Mouse (Mus musculus): ENCODE measurements around the gene Pbp2. TPM values are rescaled to one million over a fixed set of nuclear protein-coding genes. Genes with fewer than 3 reads are reported as not detected.

Gene Pbp2
- total RNA-seq (2017) = not detected in 2 replicates

DNA sequence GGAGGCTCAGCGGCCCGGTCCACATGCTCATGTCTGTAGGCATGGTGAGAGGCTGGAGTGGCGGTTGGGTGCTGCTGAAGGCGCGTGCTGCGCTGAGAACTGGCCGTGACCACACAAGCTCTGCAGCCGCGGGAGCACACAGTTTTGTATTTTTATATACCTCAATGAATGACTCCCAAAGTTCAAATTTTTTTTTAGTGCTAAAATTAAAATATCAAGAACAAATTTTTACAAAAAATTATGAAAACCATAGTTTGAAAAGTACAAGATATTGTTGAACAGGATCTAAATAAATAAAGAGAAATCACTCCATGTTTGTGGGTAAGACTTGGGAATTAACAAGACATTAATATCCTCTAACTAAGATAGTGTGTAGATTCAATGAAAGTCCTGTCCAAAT, at the start of gene Pbp2:
Gene Pbp2 (minus strand): TSS at position 101 of the 400 bp plus-strand sequence.
- no peak for ATAC-seq (replicated peaks in 1 of 2; ENCODE audit: insufficient read depth in 1 of 2, low FRiP score in 2 of 2, low TSS enrichment in 1 of 2, low read depth in 1 of 2, poor library complexity in 2 of 2, severe bottlenecking in 2 of 2)

DNA sequence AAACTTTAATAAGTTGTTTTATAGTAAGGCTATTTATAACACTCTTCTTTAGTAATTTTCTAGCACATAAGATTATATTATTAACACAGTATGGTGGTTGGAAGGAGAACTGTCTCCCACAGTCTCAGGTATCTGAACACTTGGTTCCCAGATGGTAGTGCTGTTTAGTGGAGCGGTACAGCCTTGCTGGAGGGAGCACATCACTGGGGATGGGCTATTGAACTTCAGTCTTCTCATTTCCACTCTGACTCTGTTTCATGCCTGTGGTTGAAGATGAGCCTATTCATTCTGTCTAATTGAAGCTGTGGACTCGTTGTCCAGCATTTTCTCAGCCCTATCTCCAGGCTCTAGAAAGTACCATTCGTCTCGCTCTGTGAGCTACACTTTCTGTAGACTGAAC, 44.7 kb upstream of the Pbp2 start:
- no peak for ATAC-seq (replicated peaks in 1 of 2; ENCODE audit: insufficient read depth in 1 of 2, low FRiP score in 2 of 2, low TSS enrichment in 1 of 2, low read depth in 1 of 2, poor library complexity in 2 of 2, severe bottlenecking in 2 of 2)

DNA sequence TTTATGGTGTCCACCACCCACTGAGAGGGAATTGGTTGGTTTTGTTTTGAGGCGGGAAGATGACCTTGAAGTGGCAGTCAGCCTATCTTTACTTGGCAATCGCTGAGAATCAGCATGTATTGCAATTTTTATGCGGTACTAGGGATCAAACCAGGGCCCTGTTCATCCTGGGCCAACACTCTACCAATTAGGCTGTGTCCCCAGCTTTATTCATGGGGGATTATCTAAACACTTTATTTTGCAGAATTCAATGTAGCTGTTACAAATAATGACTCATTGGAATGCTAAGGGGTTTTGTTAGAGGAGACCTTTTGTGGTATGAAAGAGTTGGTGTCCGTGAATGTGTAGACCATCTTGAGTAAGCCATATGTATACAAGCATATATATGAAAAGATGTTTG, 42.3 kb upstream of the Pbp2 start:
- no peak for ATAC-seq (replicated peaks in 1 of 2; ENCODE audit: insufficient read depth in 1 of 2, low FRiP score in 2 of 2, low TSS enrichment in 1 of 2, low read depth in 1 of 2, poor library complexity in 2 of 2, severe bottlenecking in 2 of 2)

DNA sequence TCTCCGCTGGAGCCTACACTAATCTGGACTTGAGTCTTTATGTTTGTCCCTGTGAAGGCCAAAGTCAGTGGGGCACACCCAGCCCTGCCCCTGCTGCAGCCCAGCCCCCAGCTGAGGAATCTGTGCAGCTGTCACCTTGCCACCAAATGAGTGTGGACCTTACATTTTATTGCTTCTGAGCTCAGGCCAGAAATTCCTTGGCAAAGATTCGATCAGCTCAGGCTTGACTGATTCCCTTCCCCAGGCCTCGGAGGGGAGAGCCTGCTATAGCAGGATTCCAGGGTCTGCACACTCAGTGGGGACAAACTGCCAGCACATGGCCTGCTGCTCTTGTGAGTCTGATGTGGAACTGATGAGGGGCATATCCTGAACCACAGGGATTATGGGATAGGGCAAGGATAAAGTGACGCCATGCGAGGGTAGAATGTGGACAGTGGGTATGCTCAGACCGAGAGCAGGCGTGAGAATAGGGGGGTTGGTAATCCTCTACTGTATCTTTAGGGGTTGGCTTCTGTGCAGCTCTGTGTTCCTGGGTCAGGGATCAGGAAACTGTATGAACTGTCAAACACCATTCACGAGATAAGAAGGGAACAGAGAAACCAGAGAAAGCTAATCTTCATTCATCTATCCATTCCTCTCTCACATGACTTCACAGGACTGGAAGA, 41.6 kb upstream of the Pbp2 start:
- ATAC-seq (replicated peaks in 1 of 2; ENCODE audit: insufficient read depth in 1 of 2, low FRiP score in 2 of 2, low TSS enrichment in 1 of 2, low read depth in 1 of 2, poor library complexity in 2 of 2, severe bottlenecking in 2 of 2) = no peak

DNA sequence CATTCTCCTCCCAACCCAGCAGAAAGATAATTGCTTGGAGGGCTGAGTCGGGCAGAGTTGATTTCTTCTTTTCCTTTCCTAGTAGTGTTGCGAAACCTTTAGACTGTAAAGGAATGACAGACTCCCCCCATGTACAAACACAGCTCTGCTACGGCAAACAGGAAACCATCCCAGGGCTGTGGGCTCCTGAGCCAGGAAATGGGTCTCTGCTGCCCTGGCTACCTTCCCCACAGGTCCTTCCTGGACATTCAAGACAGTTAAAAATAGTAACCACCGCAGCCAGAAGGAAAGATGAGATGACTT, 30.8 kb upstream of the Pbp2 start:
- peak; percentile 57 to 72; a peak in 3 of 4 replicates for ATAC-seq (replicated peaks in 1 of 2; ENCODE audit: insufficient read depth in 1 of 2, low FRiP score in 2 of 2, low TSS enrichment in 1 of 2, low read depth in 1 of 2, poor library complexity in 2 of 2, severe bottlenecking in 2 of 2)

DNA sequence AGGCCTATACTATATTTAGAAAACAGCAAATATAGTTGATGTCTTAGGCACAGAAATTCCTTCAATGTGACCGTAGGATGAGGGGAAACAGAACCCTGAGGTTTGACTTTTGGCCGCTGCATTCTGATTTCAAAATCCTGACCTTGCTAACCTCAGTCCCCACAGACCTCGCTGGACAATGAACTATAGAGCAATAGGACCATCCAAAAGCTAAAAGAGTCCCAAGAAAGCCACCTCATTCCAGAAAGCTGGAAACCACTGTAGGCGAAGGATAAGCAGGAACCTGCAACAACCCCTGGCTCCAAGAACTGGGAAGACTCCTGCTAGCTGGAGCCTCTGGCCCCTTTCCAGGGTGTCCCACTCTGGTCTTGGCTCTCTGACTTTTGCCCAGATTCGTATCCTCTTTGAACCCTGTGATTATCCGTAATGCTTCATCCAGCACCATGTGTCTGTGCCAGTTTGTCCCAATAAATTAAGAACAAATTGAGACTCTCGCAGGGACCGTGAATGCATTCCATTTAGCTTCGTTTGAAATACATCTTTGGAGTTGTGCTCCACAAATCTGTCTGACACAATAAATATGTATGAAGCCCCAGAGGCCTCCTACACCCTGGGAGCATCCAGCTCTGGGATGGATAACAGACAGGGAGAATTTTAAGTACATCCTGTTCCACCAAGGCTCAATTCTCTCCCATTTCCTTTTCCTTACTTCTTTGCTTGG, 30.3 kb upstream of the Pbp2 start:
- ATAC-seq (replicated peaks in 1 of 2; ENCODE audit: insufficient read depth in 1 of 2, low FRiP score in 2 of 2, low TSS enrichment in 1 of 2, low read depth in 1 of 2, poor library complexity in 2 of 2, severe bottlenecking in 2 of 2) = no peak

DNA sequence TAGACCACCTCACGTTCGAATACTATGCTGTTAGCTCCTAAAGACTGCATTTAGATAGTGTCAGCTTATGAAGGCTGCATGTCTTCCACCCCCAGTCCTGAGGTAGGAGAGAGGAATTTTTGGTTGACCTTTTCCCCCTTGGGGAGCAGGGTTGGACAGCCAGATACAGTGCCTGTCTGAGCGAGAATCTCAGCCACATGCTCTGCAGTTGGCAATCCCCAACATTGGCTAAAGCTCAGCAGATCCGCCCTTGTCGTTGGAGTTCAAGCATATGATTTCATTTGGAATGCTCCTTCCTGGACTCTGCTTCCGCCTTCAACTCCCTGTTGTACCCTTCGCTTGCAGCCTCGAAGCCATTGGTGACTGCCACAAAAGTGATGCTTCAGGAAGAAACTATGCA, 26.2 kb upstream of the Pbp2 start:
- ATAC-seq (replicated peaks in 1 of 2; ENCODE audit: insufficient read depth in 1 of 2, low FRiP score in 2 of 2, low TSS enrichment in 1 of 2, low read depth in 1 of 2, poor library complexity in 2 of 2, severe bottlenecking in 2 of 2) = no peak

DNA sequence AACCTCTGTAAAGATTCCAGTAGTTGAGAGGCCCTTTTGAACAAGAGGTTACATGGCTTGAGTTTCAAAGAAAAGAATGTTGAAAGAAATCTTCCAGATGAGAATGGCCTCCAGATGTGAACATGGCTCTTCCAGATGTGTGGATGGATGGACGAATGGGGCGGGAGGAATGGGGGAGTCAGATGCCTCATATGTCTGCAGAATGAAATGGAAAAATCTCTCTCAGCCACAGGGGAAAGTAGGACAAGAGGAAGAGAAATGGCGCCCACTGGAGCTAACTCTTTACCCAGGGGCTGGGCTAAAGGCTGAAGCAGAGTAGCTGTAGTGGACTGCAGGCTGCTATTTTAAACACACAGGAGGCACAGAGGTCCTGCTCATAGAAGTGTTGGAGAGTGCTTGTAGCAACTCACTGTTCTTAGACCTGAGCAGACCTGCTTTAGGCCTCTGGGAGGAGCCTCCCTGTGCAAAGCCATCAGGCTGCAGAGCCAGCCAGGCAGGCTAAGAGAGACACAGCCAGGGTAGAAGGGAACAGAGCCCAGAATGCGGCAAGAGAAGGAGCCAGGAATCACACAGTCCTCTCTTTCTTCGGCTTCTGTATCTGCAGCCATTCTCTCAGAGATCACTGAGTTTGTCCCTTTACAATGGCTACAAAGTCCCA, 23.9 kb upstream of the Pbp2 start:
- ATAC-seq (replicated peaks in 1 of 2; ENCODE audit: insufficient read depth in 1 of 2, low FRiP score in 2 of 2, low TSS enrichment in 1 of 2, low read depth in 1 of 2, poor library complexity in 2 of 2, severe bottlenecking in 2 of 2) = no peak

DNA sequence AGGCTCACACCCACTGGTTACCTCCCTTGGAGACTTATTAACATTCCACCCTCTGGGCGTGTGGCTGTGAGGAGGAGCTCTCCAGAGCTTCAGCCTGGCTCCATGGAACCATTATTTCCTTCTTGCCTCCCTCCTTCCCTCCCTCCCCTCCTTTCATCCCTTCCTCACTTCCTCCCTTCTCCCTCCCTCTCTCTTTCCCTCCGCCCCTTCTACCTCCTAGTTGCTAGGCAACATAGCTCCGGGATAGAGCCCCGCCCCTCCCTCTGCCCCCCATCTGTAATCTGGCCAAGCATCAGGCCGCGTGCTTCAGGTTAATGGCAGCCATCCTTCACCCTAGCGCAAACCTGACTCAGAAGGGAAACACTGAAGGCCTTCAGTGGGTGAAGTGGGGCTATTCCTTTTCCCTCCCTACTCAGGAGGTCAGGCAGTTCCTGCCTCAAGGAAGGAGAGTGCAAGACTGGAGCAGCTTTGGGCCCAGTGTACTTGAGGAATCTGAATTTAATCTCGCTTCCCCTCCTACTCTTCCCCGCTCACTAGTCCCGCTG, 22.6 kb upstream of the Pbp2 start:
- ATAC-seq (replicated peaks in 1 of 2; ENCODE audit: insufficient read depth in 1 of 2, low FRiP score in 2 of 2, low TSS enrichment in 1 of 2, low read depth in 1 of 2, poor library complexity in 2 of 2, severe bottlenecking in 2 of 2) = no peak

DNA sequence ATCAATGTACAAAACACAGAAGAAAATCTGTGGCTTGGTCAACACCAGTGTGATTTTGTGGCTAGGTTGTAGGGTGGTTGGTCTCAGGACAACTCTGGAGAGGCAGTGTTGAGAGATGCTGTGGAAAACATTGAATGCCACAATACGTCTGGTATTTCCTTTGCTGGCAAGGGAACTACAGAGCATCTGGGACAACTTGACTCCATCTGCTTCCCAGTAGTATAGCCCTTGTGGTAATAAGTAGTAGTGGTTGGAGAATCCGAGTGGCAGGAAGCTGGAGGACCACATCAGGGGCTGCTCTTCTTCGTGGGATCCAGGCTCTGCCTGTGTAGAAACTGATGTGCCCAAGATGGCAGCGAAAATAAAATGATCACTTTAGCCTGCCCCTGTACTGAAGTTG, 21.7 kb upstream of the Pbp2 start:
- no peak for ATAC-seq (replicated peaks in 1 of 2; ENCODE audit: insufficient read depth in 1 of 2, low FRiP score in 2 of 2, low TSS enrichment in 1 of 2, low read depth in 1 of 2, poor library complexity in 2 of 2, severe bottlenecking in 2 of 2)

DNA sequence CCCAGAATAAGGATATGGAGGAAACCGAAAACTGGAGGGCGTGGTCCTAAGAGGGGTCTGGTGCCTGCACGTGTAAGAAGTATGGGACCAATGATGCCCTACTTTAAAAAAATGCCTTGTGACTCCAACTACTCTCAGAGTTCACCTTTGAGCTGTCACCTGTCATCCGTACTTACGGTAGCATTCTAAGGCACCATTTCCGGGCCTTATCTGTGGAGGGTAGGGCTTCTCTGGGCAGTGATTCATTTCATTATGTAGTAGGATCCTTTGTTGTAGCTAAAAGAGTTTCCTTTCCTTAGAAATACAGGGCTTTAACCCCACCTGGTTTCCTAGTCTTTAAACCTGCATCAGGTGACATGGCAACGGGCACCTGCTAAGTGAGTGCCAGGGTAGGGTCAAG, 16.6 kb upstream of the Pbp2 start:
- ATAC-seq (replicated peaks in 1 of 2; ENCODE audit: insufficient read depth in 1 of 2, low FRiP score in 2 of 2, low TSS enrichment in 1 of 2, low read depth in 1 of 2, poor library complexity in 2 of 2, severe bottlenecking in 2 of 2) = no peak

DNA sequence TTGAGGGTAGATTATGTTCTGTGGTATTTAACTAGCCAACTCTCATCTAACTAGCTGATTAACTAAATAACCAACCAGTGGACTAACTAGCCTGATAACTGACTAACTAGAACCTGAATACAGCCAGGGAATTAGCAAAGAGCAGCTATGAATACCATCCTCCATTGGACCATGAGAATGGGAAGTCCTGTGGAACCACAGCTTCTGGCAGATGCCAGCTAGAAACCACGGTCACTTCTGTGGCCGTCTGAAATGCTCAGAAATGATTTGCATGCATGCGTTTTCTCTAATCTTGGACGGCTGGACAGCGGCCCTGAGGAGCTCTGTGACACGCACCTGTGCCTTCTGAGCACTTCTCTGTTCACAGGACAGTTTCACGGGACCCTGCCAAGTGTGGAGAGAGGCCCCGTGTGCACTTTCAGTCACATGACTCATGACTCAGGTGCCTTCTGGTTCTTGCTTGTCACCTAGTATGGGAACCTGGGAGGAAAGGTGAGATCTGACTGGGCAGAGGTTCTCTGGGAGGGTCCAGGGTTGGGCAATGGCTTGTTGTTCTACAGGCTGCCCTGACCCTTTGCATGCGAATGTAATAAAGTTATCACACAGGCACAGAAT, 14.6 kb upstream of the Pbp2 start:
- peak in 1 of 2 experiments; percentile 19; a peak in 2 of 4 replicates for ATAC-seq (replicated peaks in 1 of 2; ENCODE audit: insufficient read depth in 1 of 2, low FRiP score in 2 of 2, low TSS enrichment in 1 of 2, low read depth in 1 of 2, poor library complexity in 2 of 2, severe bottlenecking in 2 of 2)

DNA sequence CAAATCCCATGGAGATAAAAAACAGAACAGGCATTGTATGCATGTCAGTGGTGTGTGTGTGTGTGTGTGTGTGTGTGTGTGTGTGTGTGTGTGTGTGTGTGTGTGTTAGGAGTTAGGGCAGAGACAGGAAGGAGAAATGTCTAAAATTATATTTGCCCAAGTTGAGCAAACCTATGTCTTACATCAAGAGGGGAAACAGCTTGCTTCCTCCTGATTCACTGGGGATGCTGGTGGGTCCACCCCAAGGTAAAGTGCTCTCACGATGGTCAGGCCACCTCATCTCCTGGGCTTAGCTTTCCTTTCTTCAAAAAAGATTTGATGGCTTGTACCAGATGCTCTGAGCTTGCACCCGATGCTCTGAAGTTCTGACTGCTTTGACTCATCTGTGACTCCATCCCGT, 13.9 kb upstream of the Pbp2 start:
- ATAC-seq (replicated peaks in 1 of 2; ENCODE audit: insufficient read depth in 1 of 2, low FRiP score in 2 of 2, low TSS enrichment in 1 of 2, low read depth in 1 of 2, poor library complexity in 2 of 2, severe bottlenecking in 2 of 2) = peak; percentile 58 to 61

DNA sequence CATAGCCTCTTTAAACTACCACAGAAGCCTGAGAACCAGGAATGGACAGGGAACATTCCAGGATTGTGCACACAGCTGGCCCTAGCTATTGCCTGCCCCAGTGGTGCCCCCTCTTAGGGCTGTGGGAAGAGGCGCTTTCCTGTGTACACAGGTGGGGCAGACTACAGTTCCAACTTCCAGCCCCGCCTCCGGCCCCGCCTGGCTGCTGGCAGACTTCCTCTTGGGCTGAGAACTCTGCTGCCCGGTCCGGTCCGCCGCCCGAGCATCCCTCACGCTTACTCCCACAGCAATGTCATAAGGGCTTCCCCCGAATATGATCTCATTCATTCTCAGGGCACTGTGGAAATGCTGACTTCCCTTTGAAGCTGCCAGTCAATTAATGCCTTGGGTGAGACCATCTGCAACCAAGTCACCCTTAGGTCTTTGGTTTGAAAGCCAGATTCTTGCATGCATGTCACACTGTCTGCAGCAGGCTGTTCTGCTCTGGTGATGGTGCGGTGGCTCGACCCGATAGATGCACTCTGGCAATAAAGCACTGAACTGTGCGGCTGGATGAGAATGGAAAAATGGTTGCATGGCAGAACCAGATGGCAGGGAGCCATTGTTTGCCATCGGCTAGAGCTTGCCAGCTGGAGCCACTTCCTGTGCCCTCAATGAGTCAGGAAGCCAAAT, 13.2 kb upstream of the Pbp2 start:
- peak; percentile 70 to 76 for ATAC-seq (replicated peaks in 1 of 2; ENCODE audit: insufficient read depth in 1 of 2, low FRiP score in 2 of 2, low TSS enrichment in 1 of 2, low read depth in 1 of 2, poor library complexity in 2 of 2, severe bottlenecking in 2 of 2)

DNA sequence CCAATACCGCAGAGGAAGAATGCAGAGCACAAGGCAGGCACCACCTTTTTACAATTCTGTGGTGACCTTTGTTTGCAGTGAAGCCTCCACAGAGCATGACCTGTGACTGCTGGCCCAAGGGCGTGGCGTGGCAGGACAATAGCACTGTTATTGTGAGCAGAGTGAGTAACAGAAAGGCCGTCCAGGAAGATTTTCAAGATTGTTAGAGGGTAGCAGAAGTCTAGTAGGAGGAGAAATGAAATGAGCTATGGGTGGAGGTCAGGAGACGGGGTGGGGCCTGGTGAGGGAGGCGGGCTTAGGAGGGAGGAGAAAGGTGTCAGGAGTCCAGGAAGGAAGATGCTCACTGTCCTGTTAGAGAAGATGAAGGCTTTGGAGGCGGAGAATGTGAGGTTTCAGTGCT, 12.5 kb upstream of the Pbp2 start:
- ATAC-seq (replicated peaks in 1 of 2; ENCODE audit: insufficient read depth in 1 of 2, low FRiP score in 2 of 2, low TSS enrichment in 1 of 2, low read depth in 1 of 2, poor library complexity in 2 of 2, severe bottlenecking in 2 of 2) = no peak

DNA sequence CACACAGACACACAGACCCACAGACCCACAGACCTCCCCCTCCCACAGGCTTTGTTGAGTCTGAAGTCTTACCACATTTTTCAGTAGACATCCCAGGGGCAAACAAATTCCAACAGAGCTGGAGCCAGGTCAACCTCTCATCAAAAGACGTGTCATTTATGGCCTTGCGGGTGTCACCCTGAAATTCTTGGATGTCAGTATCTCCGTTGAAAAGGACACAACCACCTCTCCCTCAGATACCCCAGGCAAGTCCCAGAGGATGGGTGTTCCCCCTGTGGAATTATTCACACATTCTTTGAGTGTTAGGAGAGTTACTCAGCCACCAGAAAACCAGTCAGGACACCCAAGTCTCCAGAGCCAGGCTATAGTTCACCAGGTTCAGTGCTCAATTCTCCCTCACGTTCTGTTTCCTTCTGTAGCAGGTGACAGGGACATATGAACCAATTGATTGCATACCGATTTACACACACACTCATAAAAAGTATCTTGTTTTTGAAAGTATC, 9.3 kb upstream of the Pbp2 start:
- no peak for ATAC-seq (replicated peaks in 1 of 2; ENCODE audit: insufficient read depth in 1 of 2, low FRiP score in 2 of 2, low TSS enrichment in 1 of 2, low read depth in 1 of 2, poor library complexity in 2 of 2, severe bottlenecking in 2 of 2)

DNA sequence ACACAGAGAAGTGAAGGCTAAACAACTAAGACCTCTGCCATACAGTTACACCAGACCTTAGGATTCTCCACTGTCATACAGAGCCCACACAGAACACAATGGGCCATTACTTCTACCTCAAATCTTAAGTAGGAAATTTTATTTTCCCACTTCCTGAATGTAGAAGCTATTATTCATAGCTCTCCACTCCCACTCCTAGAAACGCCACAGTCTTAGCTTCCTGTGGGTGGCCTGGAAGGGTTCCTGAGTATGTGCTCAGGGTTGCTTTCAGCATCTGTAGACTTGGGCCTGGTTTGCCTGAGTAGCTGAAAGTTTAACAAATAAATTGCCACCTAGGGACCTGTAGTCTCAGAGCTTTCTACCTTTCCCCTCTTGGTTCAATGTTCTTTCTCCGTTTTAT, 5.9 kb upstream of the Pbp2 start:
- ATAC-seq (replicated peaks in 1 of 2; ENCODE audit: insufficient read depth in 1 of 2, low FRiP score in 2 of 2, low TSS enrichment in 1 of 2, low read depth in 1 of 2, poor library complexity in 2 of 2, severe bottlenecking in 2 of 2) = no peak; a peak in 1 of 4 replicates

Data from hematopoietic stem cell, adult 5-6 weeks (primary cell).